Mouse (Mus musculus): ENCODE measurements around the gene 1700061G19Rik. TPM values are rescaled to one million over a fixed set of nuclear protein-coding genes. Genes with fewer than 3 reads are reported as not detected.

The 1700061G19Rik gene
- 0.42 and 0.51 TPM in 2 replicates for polyA plus RNA-seq (2016; fragmentation: Nextera tagmentation; extraction: Ambion mirVana)

- Histone ChIP-seq H3K9me3 (no peaks in the 10 kb centered on the region), H3K36me3 (no peaks in the 10 kb centered on the region), H3K4me3 (no peak within 1 kb of the TSS), H3K27me3 (no peaks in the 10 kb centered on the region), H3K4me1 (no peaks in the 10 kb centered on the region), H3K4me2 (replicated peaks) (no peak within 1 kb of the TSS), H3K27ac (no peak within 1 kb of the TSS), H3K9ac (no peak within 1 kb of the TSS)
- WGBS, result 80% methylated on average over 12 of the region's 12 CpGs
- ATAC-seq (ENCODE audit: insufficient number of reproducible peaks, insufficient read depth, low FRiP score, low TSS enrichment), result no peak
These were observed at the start of gene 1700061G19Rik for GRCm38 (mm10) chr17:56874936-56875651. Gene 1700061G19Rik (plus strand): TSS chr17:56875477.

DNA sequence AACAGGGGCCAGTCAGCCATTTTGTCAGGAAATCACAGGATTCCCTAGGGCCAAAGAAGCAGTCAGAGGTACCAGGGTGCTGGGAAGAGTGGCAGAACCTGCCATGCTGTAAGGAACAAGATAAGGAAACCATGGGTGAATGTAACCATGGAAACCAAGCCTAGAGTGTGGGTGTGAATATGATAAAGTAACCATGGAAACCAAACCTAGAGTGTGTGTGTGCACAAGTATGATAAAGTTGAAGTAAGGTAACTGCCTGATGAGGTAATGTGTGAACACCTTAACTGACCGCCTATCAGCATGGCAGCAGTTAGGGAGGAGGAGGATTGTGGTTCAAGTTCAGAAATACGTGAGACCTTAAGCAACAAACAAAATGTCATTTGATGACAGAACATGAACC, 48.6 kb upstream of the 1700061G19Rik start:
- WGBS, result 95% methylated on average over 2 of the region's 2 CpGs
- Histone ChIP-seq H3K36me3 (no peaks in the 10 kb centered on the region), H3K27ac (no peak overlapping the region), H3K27me3 (peaks cover 23% of the 10 kb centered on the region), H3K4me1 (peaks cover 6% of the 10 kb centered on the region), H3K9ac (no peak overlapping the region), H3K9me3 (no peaks in the 10 kb centered on the region), H3K4me3 (no peak overlapping the region), H3K4me2 (replicated peaks) (no peak overlapping the region)
- ATAC-seq (ENCODE audit: insufficient number of reproducible peaks, insufficient read depth, low FRiP score, low TSS enrichment), result no peak

- Histone ChIP-seq H3K9me3 (no peaks in the 10 kb centered on the region), H3K4me1 (peaks cover 6% of the 10 kb centered on the region), H3K4me3 (peak overlapping the region; percentile 66), H3K4me2 (replicated peaks) (peak overlapping the region; percentile 82), H3K9ac (peak overlapping the region; percentile 55; the same call in 1 of the 2 replicates), H3K36me3 (no peaks in the 10 kb centered on the region), H3K27ac (no peak overlapping the region), H3K27me3 (peaks cover 29% of the 10 kb centered on the region)
- ATAC-seq (ENCODE audit: insufficient number of reproducible peaks, insufficient read depth, low FRiP score, low TSS enrichment), result no peak
- WGBS, result 24% methylated on average over 11 of the region's 11 CpGs
These were observed 46.1 kb upstream of the 1700061G19Rik start for GRCm38 (mm10) chr17:56829171-56829570.

- 1% methylated on average over 27 of the region's 27 CpGs for WGBS
- peak overlapping the region; percentile 82 for H3K4me2 ChIP-seq (replicated peaks)
- H3K4me3 ChIP-seq, result peak overlapping the region; percentile 66
- H3K27ac ChIP-seq, result no peak overlapping the region
- ATAC-seq (ENCODE audit: insufficient number of reproducible peaks, insufficient read depth, low FRiP score, low TSS enrichment), result no peak
- H3K9me3 ChIP-seq, result no peaks in the 10 kb centered on the region
- peak overlapping the region; percentile 55 for H3K9ac ChIP-seq
- peaks cover 29% of the 10 kb centered on the region for H3K27me3 ChIP-seq
- no peaks in the 10 kb centered on the region for H3K36me3 ChIP-seq
- H3K4me1 ChIP-seq, result peaks cover 6% of the 10 kb centered on the region
These were observed 45.5 kb upstream of the 1700061G19Rik start for GRCm38 (mm10) chr17:56829795-56830194.

GRCm38 (mm10) chr17:56830411-56831110, 44.7 kb upstream of the 1700061G19Rik start, which contains the start of gene Rfx2:
Gene Rfx2 (minus strand): TSS chr17:56831013.
- Histone ChIP-seq H3K4me1 (peaks cover 6% of the 10 kb centered on the region), H3K9me3 (no peaks in the 10 kb centered on the region), H3K36me3 (no peaks in the 10 kb centered on the region), H3K4me2 (replicated peaks) (peak within 1 kb of the TSS; percentile 82), H3K27me3 (peaks cover 29% of the 10 kb centered on the region), H3K4me3 (peak within 1 kb of the TSS; percentile 66), H3K9ac (peak within 1 kb of the TSS; percentile 55), H3K27ac (peak within 1 kb of the TSS; percentile 50)
- WGBS, result under 1% methylated on average over 48 of the region's 62 CpGs
- peak; percentile 77; the same call in 1 of the 2 replicates for ATAC-seq (ENCODE audit: insufficient number of reproducible peaks, insufficient read depth, low FRiP score, low TSS enrichment)

DNA sequence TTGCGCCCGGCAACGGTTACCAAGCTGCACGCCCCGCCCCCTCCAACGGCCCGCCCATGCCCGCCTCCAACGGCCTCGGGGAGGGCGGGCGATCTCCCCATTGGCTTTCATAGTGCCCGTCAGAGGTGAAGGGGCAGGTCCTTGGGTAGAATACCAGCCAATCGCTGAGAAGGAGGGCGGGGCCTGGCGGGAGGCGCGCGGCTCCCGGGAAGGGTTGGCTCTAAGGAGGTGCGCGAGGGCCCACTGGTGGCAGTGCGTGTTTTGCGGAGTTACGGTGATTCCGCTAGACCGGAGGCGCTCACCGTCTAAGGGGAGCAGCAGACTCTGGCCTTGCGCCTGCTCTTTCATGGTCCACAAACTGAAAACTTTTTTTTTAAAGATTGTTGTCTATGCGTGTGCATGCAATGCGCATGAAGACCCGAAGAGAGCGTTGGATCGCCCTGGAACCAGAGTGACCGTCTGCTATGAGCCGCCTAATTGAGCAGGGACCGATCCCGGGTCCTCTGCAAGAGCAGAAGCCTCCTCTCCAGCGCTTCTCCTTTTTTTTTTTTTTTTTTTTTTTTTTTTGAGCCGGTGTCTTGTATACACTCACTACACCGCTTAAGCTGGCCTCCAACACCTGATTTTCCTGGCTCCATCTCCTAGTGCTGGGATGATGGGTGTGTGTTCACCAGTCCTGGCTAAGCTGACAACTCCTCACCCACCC, 44.0 kb upstream of the 1700061G19Rik start:
- H3K27ac ChIP-seq, result peak overlapping the region; percentile 50
- peaks cover 6% of the 10 kb centered on the region for H3K4me1 ChIP-seq
- H3K4me3 ChIP-seq, result peak overlapping the region; percentile 66
- peak overlapping the region; percentile 44; the same call in 1 of the 2 replicates for H3K9ac ChIP-seq
- ATAC-seq (ENCODE audit: insufficient number of reproducible peaks, insufficient read depth, low FRiP score, low TSS enrichment), result peak; percentile 97
- WGBS, result under 1% methylated on average over 40 of the region's 42 CpGs
- H3K36me3 ChIP-seq, result no peaks in the 10 kb centered on the region
- no peaks in the 10 kb centered on the region for H3K9me3 ChIP-seq
- peaks cover 29% of the 10 kb centered on the region for H3K27me3 ChIP-seq
- peak overlapping the region; percentile 82 for H3K4me2 ChIP-seq (replicated peaks)

- Histone ChIP-seq H3K9me3 (no peaks in the 10 kb centered on the region), H3K4me2 (replicated peaks) (no peak overlapping the region), H3K27ac (no peak overlapping the region), H3K36me3 (no peaks in the 10 kb centered on the region), H3K27me3 (peaks cover 22% of the 10 kb centered on the region), H3K4me1 (peaks cover 6% of the 10 kb centered on the region), H3K9ac (no peak overlapping the region), H3K4me3 (no peak overlapping the region)
- 81% methylated on average over 1 of the region's 1 CpGs for WGBS
- no peak for ATAC-seq (ENCODE audit: insufficient number of reproducible peaks, insufficient read depth, low FRiP score, low TSS enrichment)
These were observed 42.4 kb upstream of the 1700061G19Rik start for GRCm38 (mm10) chr17:56832918-56833317.

DNA sequence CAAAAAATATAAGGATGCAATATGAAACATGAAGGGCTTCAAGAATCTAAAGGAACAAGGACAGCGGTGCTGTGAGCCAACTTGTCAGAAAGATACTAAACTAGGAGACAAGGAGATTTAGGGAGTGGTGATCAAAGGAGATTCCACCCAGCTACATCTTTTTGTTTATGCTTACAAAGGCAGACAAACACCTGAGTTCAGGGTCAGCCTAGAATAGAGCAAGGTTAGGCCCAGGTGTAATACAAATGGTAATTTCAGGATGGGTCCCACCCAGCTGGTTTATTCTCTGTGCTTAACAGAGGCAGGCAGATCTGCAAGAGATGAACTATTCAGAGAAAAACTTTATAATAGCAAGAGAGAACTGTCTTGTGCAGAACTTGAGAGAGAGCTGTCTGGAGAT, 41.9 kb upstream of the 1700061G19Rik start:
- no peaks in the 10 kb centered on the region for H3K36me3 ChIP-seq
- H3K4me2 ChIP-seq (replicated peaks), result no peak overlapping the region
- H3K4me3 ChIP-seq, result no peak overlapping the region
- H3K9me3 ChIP-seq, result no peaks in the 10 kb centered on the region
- H3K9ac ChIP-seq, result no peak overlapping the region
- H3K27ac ChIP-seq, result no peak overlapping the region
- 94% methylated on average over 1 of the region's 1 CpGs for WGBS
- no peak for ATAC-seq (ENCODE audit: insufficient number of reproducible peaks, insufficient read depth, low FRiP score, low TSS enrichment)
- H3K27me3 ChIP-seq, result peaks cover 19% of the 10 kb centered on the region
- peaks cover 6% of the 10 kb centered on the region for H3K4me1 ChIP-seq

DNA sequence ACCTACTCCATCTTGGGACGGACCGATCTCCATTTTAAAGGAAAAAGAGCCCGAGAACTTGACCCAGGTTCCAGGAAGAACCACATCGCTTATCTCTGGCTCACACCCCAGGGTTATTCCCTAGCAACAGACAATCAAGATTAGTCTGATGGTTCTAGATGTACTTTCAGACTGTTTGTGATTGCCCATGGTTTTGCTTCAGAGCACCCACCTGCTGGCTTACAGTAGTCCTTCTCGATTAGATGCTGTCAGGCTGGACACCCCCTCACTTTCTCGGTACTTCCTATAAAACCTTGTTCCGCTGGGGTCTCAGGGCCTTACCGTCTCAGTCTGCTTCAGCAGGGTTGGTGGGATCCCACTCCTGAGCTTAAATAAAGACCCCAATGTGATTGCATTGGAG, 38.9 kb upstream of the 1700061G19Rik start:
- Histone ChIP-seq H3K4me1 (no peaks in the 10 kb centered on the region), H3K27ac (no peak overlapping the region), H3K9ac (no peak overlapping the region), H3K9me3 (no peaks in the 10 kb centered on the region), H3K27me3 (peaks cover 7% of the 10 kb centered on the region; the same call in 1 of the 2 replicates), H3K36me3 (no peaks in the 10 kb centered on the region), H3K4me3 (no peak overlapping the region), H3K4me2 (replicated peaks) (no peak overlapping the region)
- 85% methylated on average over 8 of the region's 8 CpGs for WGBS
- ATAC-seq (ENCODE audit: insufficient number of reproducible peaks, insufficient read depth, low FRiP score, low TSS enrichment), result no peak

DNA sequence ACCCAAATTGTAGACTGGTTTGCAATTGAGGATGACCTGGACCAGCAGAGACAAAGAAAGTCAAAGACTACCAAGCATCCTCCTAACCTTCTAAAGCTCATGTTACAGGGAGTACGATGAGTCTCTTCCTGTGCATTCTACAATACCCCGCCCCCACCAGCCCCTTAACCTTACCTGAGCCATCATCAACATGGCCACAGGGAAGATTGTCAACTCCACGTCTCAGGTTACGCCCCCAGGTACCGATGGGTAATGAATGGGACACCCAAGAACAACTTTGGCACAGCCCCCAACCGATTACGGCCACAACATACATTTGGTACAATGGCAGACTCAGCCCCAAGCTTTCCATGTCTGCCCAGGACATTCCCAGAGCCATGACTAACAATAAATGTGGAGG, 34.8 kb upstream of the 1700061G19Rik start:
- no peak overlapping the region for H3K4me2 ChIP-seq (replicated peaks)
- no peaks in the 10 kb centered on the region for H3K4me1 ChIP-seq
- no peak overlapping the region for H3K27ac ChIP-seq
- H3K36me3 ChIP-seq, result no peaks in the 10 kb centered on the region
- H3K9ac ChIP-seq, result no peak overlapping the region
- H3K27me3 ChIP-seq, result no peaks in the 10 kb centered on the region
- H3K9me3 ChIP-seq, result no peaks in the 10 kb centered on the region
- no peak overlapping the region for H3K4me3 ChIP-seq
- 81% methylated on average over 7 of the region's 7 CpGs for WGBS
- ATAC-seq (ENCODE audit: insufficient number of reproducible peaks, insufficient read depth, low FRiP score, low TSS enrichment), result no peak

- no peaks in the 10 kb centered on the region for H3K36me3 ChIP-seq
- H3K9ac ChIP-seq, result no peak overlapping the region
- ATAC-seq (ENCODE audit: insufficient number of reproducible peaks, insufficient read depth, low FRiP score, low TSS enrichment), result no peak
- H3K9me3 ChIP-seq, result no peaks in the 10 kb centered on the region
- 85% methylated on average over 5 of the region's 5 CpGs for WGBS
- H3K27me3 ChIP-seq, result no peaks in the 10 kb centered on the region
- H3K4me1 ChIP-seq, result no peaks in the 10 kb centered on the region
- no peak overlapping the region for H3K4me3 ChIP-seq
- H3K27ac ChIP-seq, result no peak overlapping the region
- no peak overlapping the region for H3K4me2 ChIP-seq (replicated peaks)
These were observed 33.1 kb upstream of the 1700061G19Rik start for GRCm38 (mm10) chr17:56842173-56842572.

Data from embryonic facial prominence, embryonic 12.5 days (tissue).